Mouse (Mus musculus): ENCODE results near the gene Elovl3.
"Not testable (repeated sequence)": the region's sequence is repeated elsewhere in the genome, so short reads cannot be mapped to it uniquely, and the experiment has no call there.

Gene Elovl3

DNA sequence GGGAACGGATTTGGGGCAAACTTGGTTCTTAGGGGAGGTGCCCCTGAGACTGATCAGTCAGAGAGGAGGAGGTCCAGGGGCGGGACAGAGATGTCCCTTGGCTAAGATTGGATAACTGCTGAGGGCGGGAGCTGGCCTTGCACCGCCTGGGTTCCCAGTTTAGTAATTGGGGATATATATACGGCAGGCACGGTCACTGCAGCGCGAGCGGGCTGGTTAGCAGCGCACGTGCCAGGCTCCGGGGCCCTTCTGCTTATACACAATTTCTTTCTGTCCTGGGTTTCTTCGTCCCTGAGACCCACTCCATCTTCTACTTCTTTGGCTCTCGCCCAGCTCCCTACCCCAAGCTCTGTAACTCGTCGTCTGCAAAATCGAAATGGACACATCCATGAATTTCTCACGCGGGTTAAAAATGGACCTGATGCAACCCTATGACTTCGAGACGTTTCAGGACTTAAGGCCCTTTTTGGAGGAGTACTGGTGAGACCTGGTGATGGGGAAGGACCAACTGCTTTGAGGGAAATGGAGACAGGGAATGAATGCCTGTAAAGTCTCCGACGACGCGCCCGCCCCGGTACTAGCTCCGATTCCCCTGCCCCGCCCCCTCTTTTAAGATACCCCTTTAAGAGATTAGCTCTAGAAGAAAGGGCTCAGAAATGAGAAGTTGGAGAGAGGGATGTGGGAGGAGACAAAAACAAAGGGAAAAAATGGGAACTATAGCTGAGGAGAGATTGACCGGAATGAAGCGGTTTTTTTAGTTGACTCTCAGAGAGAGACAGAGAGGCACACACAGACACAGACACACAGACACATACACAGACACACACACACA, at the start of gene Elovl3:
Gene Elovl3 (plus strand): TSS at position 204 of the 832 bp plus-strand sequence.
- DNase-seq, result no peak

DNA sequence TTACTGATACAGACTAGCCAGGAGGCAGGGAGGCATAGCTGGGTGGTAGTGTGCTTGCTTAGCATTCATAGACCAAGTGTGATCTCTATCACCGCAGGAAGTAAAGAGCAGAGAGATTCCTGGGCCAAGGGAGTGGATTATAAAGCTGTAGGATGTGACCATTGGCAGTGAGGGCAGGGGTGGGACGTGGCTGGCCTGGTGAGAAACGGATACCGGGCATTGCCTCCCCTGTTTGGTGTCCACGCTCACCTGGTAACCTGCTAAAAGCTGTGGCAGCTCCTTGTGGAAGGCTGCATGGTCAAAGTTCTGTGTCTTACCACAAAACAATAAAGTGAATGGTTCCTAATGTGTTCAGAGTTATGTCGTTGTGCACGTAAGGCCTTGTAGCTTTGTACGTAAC, 46.5 kb upstream of the Elovl3 start:
- no peak for DNase-seq

DNA sequence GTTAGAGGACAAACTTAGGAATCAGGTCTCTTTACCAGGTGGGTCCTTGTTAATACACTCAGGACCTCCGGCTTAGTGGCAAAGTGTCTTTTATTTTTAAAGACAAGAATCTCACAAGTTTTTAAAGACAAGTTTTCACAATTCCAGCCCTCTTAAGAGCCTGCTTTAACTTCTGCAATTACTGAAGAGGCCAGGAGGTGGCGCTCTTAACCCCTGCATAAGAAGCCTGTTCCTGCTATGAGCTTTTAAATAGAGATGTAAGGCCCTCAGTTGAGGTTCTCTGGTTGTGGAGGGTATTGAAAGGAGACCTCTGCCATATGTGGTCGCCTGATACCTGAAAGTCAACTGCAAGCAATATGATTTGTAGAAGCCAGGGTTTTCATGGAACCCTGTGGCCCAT, 45.4 kb upstream of the Elovl3 start:
- peak; percentile 20 for DNase-seq

DNA sequence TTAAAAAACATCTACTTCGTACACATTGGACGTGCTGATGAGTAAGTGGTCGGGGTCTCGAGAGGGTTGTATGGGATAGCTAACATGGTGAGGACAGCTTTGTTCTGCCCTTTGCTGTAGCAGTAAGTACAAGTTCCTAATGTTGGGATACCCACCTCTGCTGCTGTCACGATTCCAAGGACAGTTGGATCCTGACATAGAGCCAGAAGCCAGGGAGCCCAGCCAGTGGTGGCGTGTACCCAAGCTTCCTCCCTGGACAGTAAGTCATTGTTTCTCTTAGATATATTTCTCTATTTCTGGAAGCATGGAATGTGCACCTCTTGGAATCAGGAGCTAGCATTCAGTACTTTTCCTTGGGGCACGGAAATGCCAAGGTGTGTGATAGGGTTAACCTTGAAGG, 43.8 kb upstream of the Elovl3 start:
- DNase-seq, result no peak

DNA sequence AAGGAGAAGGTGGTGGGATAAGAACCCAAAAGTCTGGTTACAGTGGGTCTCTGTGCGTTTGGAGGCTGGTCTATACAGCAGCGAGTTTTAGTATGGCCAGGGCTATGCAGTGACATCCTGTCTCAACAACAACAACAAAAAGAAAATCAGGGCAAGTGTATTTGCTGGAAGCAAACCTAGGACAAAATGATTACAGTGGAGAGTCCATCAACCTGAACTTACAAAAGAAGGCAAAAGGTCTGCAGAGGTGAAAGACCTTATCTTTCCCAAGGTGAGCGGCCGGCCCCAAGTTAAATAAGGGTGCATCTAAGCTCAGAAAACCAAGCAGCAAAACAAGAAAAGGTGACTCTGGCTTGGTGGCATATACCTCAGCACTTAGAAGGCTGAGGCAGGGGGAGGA, 40.1 kb upstream of the Elovl3 start:
- no peak for DNase-seq

DNA sequence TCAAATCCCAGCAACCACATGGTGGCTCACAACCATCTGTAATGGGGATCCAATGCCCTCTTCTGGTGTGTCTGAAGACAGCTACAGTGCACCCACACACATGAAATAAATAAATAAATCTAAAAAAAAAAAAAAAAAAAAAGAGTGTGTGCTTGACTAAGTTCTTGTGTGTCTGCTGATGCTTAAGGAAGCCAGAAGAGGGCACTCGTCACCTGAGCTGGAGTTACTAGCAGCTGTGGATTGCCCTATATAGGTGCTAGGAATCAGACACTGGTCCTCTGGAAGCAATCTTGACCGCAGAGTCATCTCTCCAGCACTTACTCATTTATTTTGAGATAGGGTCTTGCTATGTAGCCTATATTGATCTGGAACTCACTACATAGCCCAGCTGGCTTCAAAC, 37.6 kb upstream of the Elovl3 start:
- DNase-seq, result no peak

DNA sequence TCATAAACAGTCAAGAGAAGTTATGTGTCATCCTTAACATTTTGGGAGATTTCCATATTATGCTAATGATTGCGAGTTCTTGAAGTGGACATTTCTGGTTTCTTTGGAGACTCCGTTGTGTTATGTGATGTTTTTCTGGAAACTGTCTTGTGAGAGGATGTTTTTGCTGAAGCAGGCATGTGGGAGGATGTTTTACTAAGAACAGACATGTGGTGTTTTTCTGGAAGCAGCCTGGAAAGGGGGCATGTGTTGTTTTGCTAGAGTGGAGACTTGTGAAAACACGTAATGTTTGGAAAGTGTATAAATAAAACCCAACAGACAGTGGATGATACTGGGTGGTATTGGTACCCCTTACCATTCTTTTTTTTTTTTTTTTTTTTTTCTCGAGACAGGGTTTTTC, 36.4 kb upstream of the Elovl3 start:
- DNase-seq, result no peak

DNA sequence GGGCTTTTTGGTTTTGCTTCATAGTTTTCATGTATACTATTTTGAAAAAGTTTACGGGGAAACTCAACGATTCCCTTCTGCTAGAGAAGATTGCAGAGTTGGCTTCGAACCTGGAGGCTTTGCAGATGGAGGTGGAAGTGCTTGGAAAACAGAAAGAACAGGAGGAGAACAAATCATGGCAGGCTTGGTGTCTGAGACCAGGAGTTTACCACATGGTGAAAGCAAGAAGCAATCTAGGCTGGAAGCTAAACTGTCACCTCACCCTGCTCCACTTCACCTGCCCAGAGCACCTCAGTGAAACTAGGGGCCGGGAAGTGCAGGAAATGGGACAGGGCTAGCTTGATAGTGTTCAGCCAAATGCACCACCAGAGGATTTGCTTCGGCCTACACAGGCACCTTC, 35.3 kb upstream of the Elovl3 start:
- no peak for DNase-seq

DNA sequence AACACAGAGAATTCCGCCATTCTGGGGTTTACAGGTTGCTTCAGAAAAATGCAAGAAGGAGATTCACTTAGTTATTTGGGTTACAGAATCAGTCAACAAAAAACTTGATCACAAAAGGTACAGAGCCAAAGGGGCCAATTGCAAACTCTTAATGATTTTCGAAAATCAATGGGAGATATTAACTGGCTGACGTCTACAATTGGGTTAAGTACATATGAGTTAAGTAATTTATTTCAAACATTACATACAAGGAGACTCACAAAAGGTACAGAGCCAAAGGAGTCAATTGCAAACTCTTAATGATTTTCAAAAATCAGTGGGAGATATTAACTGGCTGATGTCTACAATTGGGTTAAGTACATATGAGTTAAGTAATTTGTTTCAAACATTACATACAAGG, 32.1 kb upstream of the Elovl3 start:
- DNase-seq, result no peak

DNA sequence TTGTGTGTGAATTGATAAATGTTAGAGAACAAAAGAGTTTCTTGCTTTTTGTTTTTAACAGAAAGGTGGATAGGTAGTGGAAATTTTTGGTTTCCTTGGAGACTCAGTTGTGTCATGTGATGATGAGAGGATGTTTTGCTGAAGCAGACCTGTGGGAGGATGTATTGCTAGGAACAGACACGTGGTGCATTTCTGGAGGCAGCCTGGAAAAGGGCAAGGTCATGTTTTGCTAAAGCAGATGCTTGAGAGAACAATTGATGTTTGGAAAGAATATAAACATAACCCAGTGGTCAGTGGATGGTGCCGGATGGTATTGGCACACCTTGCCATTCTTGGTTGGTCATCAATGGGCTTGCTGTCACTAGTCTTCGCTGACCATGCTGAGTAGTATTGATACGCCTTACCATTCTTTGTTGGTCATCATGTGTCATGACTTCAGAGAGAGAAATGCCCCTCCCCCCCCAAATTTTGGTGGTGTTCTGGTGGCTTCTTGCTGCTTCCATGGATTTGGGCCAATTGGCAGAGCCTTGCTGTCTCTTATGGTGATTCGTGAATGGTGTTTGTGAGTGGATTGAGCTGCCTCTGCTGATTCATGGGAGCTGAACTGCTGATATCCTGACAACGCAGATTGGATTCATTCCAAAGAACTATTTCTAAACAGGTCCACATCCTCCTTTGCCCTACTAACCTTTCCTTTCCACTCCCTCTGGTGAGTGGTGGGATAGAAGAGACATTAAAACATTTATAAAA, 28.1 kb upstream of the Elovl3 start:
- DNase-seq, result no peak

DNA sequence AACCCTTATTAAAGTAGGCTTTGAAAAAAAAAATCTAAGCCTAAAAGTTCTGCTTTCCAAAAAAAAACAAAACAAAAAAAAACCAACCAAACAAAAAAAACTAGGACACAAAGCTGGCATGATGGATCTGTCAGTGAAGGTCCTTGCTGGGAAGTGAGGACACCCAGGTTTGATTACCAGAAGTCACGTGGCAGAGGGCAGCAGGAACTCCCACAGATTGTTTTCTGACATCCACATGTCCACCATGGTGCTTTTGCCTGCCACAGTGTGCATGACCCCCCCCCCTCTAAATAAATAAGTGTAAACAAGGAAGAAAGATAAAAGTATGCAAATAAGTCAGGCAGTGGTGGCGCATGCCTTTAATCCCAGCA, 27.5 kb upstream of the Elovl3 start:
- no peak for DNase-seq

DNA sequence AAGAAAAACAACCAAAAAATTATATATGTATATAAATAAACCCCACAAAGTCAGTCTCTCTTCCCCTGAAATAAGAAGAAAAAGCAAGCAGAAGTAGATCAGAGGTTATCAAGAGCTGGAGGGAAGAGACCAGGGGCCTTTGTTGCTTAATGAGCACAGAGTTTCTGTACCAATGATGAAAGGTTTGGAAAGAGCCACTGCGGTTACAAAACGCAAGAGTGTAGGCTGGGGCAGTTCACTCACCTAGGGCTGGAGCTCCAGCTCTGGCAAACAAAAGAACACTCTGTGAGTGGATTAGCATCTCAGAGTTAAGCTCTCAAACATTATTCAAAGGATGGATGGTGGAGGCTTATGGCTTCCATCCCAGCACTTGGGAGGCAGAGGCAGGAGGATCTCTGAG, 21.5 kb upstream of the Elovl3 start:
- DNase-seq, result no peak

DNA sequence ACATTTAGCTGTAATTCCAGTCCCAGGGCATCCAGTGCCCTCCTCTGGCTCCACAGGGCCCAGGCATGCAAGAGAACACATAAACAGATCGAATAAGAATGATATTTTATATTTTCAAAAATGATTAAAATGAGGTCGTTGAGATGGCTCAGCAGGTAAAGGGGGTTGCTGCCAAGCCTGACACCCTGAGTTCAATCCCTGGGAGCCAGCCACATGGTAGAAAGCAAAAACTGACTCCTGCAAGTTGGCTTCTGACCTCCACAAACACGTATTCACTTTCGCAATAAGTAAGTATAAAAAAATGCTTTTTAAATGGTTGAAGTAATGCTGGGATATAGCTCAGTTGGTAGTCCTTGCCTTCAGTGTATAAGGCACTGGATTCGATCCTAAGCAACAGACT, 20.9 kb upstream of the Elovl3 start:
- no peak for DNase-seq

DNA sequence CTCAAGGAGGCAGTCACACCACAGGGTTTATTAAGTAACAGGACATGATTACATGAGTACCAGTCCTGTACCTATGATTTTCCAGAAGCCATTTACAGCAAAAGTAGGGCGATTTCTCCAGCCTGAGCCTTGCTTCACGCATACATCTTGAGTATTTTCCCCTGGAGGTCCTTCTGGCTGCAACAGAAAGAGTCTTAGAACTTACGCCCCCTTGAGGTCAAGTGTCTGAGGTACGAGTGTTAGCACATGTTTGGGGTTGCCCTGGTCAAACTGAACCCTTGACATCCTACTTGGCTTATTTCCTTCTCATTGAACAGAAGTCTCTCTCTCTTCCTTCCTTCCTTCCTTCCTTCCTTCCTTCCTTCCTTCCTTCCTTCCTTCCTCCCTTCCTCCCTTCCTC, 17.1 kb upstream of the Elovl3 start:
- no peak for DNase-seq

DNA sequence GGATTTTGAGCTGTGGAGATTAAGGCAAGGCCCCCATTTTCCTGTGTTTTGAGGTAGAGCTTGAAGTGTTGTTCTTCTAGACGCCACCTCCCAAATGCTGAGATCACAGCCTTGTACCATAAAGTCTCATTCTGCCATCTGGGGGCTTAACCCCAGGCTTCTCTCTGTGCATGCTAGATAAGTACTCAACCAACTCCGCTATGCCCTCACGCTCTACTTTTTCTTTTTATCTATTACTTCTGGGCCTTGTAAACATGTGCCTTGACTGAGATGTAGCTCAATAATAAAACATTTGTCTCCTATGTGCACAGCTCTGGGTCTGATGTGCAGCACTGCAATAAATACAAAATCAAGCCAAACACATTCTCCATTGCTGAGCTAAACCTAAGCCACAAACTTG, 12.2 kb upstream of the Elovl3 start:
- no peak for DNase-seq

DNA sequence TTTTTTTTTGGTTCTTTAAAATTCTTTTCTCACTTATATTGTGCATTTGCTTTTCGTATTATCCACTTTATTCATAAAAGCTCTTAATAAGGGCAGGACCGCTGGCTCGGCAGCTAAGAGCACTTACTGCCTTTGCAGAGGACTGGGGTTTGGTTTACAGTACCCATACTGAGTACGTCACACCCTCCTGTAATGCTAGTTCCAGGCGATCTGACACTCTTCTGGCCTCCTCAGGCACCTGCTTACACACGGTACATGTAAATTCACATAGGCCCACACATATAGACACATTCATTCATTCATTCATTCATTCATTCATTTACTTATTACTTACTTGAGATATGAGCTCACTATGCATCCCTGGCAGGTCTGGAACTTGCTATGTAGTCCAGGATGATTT, 10.8 kb upstream of the Elovl3 start:
- no peak for DNase-seq

DNA sequence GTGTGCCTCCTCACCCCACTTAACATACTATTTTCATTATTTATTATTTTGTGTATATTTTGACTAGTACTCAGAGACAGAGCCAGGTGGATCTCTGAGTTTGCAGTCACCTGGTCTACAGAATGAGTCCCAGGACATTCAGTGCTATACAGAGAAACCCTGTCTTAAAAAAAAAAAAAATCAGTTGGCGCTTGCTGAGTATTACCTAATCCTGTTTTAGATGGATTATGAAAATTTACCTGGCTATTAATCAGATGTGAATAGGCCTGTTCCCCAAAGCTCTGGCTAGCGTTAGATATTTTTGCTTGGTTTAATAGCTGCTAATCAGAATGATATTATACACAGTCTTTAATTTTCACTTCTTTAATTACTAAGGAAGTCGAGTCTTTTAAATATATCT, 7.8 kb upstream of the Elovl3 start:
- DNase-seq, result no peak

DNA sequence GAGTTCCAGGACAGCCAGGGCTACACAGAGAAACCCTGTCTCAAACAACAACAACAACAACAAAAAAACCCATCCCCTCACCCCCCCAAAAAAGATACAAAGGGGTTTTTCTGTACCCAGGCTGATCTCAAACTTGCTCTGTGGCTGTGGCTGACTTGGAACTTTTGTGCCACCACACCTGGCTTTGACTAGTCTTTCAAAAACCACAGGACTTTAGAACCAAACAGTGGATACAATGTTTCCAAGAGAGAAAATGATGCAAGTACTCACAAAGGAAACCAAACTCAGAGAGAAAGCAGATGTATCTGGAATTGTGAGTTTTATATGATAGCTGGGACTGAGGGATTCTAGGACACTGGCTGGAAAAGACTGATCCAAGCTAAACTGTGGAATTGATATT, 7.0 kb upstream of the Elovl3 start:
- no peak for DNase-seq

DNA sequence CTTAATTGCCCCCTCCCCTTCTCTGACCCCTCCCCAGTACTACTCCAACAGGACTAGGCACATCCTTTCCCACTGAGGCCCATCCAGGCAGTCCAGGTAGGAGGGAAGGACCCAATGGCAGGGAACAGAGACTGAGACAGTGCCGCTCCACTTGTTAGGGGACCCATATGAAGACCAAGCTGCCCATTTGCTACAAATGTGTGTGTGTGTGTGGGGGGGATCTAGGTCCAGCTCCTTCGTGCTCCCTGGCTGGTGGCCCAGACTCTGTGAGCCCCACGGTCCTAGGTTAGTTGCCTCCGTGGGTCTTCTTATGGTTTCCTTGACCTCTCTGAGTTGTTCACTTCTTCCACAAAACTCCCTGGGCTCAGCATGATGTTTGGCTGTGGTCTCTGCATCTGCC, 5.4 kb upstream of the Elovl3 start:
- DNase-seq, result no peak

DNA sequence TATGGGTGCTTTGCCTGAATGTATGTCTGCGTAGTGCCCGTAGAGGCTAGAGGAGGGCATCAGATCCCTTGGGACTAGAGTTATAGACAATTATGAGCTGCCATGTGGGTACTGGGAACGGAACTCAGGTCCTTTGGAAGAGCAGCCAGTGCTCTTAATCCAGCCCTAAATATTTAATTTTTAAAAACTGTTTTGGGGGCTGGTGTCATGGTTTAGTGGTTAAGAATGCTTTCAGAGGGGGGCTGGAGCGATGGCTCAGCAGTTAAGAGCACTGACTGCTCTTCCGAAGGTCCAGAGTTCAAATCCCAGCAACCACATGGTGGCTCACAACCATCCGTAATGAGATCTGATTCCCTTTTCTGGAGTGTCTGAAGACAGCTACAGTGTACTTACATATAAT, 2.0 kb upstream of the Elovl3 start:
- DNase-seq, result not testable (repeated sequence)

DNA sequence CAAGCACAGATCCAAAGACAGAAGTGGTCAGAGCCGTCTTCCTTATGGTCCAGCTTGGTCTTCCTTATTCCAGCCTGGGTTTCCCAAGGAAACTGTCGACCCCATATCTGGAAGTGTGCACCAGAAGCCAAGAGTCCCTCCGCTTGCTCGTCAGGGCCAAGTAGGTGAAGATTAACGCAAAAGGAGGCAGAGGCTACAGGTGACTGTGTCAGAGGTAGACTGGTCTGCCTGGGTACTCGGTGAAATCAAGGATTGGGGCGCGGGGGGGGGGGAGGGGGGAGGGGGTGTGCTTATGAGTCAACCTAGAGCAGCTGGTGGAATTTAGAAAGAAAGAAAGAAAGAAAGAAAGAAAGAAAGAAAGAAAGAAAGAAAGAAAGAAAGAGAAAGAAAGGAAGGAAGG, 414 bp upstream of the Elovl3 start:
- DNase-seq, result no peak

DNA sequence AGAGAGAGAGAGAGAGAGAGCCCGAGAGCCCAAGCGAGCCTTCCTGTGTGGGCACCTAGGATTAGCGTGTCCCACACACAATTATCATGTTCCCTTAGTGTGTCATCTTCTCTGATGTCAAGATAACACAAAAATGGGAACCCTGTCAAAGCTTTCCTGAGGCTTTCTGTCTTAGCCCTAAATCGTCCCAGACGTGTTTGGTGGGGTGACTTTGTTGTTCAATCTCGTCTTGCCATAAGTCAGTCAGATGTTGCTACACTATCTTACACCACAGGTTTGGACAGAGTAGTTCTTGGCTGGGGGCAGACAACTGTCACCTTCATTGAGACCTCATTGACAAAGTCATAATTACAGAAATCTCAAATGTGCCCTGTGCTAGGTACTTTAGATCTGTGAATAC, 880 bp downstream of the Elovl3 start:
- no peak for DNase-seq

DNA sequence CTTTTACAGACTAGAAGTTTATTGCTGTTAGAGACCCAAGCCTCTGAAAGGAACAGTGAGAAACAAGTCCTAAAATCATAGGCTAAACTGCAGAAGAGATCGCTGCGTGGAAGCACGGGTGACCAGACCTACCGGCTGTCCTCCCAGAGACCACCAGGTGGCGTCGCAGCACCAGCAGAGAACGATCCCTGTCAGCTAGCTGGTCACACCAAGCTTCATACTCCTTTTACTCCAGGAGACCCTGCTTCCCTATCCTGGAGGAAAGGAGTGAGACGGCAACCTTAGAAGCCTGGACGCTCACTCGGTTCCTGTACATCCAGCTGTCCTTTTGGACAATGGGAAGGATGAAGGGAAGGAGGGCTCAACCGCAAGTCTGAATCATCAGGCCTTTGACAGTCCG, 3.6 kb downstream of the Elovl3 start:
- peak; percentile 83 for DNase-seq

DNA sequence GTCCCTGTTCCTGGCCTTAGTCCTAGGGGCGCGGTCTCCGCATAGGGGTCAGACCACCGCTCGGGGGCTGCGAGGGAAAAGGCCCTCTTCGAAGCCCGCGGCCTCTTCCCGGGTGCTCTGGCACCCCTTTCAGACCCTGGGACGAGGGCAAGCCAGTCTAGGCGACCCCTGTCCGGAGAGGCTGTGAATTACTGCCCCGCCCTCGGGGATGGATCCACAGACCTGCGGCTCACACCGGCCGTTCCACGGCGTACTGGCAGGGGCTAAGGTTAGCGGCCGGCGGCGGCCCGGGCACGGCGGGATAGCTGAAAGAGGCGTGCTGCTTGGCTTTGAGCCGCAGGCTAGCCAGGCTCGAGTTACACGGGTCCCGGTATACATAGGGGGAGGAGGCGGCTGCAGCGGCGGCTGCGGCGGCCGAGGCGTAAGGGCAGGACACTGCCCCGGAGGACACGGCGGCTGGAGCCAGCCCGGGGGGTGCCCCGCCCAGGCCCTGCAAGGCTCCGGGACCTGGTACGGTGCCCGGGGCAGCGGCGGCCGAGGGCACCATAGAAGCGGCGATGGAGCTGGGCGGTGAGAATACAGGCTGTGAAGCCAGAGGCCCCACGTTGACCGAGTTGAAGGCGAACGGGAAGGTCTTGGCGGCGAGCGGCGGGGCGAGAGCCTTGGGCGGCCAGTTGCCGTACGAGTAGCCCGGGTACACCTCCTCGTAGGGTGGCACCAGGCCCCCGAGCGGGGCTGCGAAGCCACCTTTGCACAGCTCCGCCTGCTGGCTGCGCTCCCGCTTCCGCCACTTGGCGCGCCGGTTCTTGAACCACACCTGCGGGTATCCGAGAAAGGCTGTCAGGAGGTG, 4.3 kb downstream of the Elovl3 start:
- peak; percentile 52 for DNase-seq

Measured in cerebellum, adult 9-11 months (tissue).